Mouse (Mus musculus) E14TG2a.4 (cell line): Measurements from ENCODE around the gene Rpl35a.
A peak's percentile ranks its signal among the peaks of the same experiment; 100 is the strongest.

Experiments used
- H3K27me3 ChIP-seq: 2 replicates; pipeline ENCODE4 v1.6.1; 2014; ENCODE audit warnings: low read length, control low read depth; ENCODE audit not compliant: insufficient read depth
- H3K36me3 ChIP-seq: 2 replicates; pipeline ENCODE4 v1.6.1; 2014; ENCODE audit warnings: low read length, control low read depth; ENCODE audit not compliant: insufficient read depth
- H3K4me1 ChIP-seq: replicated peaks from 2 replicates; pipeline ENCODE4 v1.6.1; 2014; ENCODE audit warnings: low read depth, low read length, control low read depth
- H3K4me3 ChIP-seq: replicated peaks from 2 replicates; pipeline ENCODE4 v1.5.1; 2014; ENCODE audit warnings: mild to moderate bottlenecking, low read length
- H3K9me3 ChIP-seq: 2 replicates; pipeline ENCODE4 v1.6.1; 2014; ENCODE audit warnings: low read length, control low read depth
- CTCF ChIP-seq: conservative IDR thresholded peaks from 2 replicates; pipeline ENCODE4 v1.5.1; 2014; ENCODE audit warnings: low read length
- NANOG ChIP-seq: IDR thresholded peaks from 2 replicates; pipeline ENCODE4 v1.6.1; 2014; ENCODE audit warnings: borderline replicate concordance, low read length, mixed read lengths
- POU5F1 ChIP-seq: IDR thresholded peaks from 2 replicates; pipeline ENCODE4 v1.6.1; 2014; ENCODE audit warnings: low read length, borderline replicate concordance

Rpl35a gene

GRCm38 (mm10) chr16:33017677-33018349, 38.4 kb upstream of the Rpl35a start:
- TF ChIP-seq NANOG = no peak
- TF ChIP-seq POU5F1 = no peak
- TF ChIP-seq CTCF = no peak
- Histone ChIP-seq H3K36me3 (peaks cover 53% of the 10 kb centered on the region), H3K4me3 (no peak overlapping the region), H3K9me3 (no peaks in the 10 kb centered on the region), H3K27me3 (no peaks in the 10 kb centered on the region), H3K4me1 (peaks cover 43% of the 10 kb centered on the region)

GRCm38 (mm10) chr16:33019117-33019770, 37.0 kb upstream of the Rpl35a start:
- H3K36me3 ChIP-seq = peaks cover 40% of the 10 kb centered on the region
- H3K9me3 ChIP-seq = no peaks in the 10 kb centered on the region
- TF ChIP-seq CTCF (no peak), POU5F1 (no peak), NANOG (no peak)
- peaks cover 39% of the 10 kb centered on the region for H3K4me1 ChIP-seq
- no peaks in the 10 kb centered on the region for H3K27me3 ChIP-seq
- peak overlapping the region; percentile 49 for H3K4me3 ChIP-seq

GRCm38 (mm10) chr16:33021381-33021780, 34.9 kb upstream of the Rpl35a start:
- H3K9me3 ChIP-seq = no peaks in the 10 kb centered on the region
- H3K27me3 ChIP-seq = no peaks in the 10 kb centered on the region
- no peak overlapping the region for H3K4me3 ChIP-seq
- peaks cover 30% of the 10 kb centered on the region for H3K36me3 ChIP-seq
- H3K4me1 ChIP-seq = peaks cover 39% of the 10 kb centered on the region
- no peak for TF ChIP-seq POU5F1

- H3K4me3 ChIP-seq = no peak overlapping the region
- TF ChIP-seq POU5F1 (no peak), CTCF (peak; percentile 91)
- H3K4me1 ChIP-seq = peaks cover 29% of the 10 kb centered on the region
- H3K36me3 ChIP-seq = peaks cover 17% of the 10 kb centered on the region
- H3K9me3 ChIP-seq = no peaks in the 10 kb centered on the region
- H3K27me3 ChIP-seq = no peaks in the 10 kb centered on the region
Observed at GRCm38 (mm10) chr16:33023750-33024149, 32.5 kb upstream of the Rpl35a start.

GRCm38 (mm10) chr16:33024456-33025104, 31.7 kb upstream of the Rpl35a start:
- H3K36me3 ChIP-seq = peaks cover 25% of the 10 kb centered on the region
- TF ChIP-seq NANOG (no peak), POU5F1 (no peak), CTCF (no peak)
- H3K27me3 ChIP-seq = no peaks in the 10 kb centered on the region
- no peaks in the 10 kb centered on the region for H3K9me3 ChIP-seq
- H3K4me1 ChIP-seq = peaks cover 22% of the 10 kb centered on the region
- H3K4me3 ChIP-seq = no peak overlapping the region

GRCm38 (mm10) chr16:33026357-33026756, 29.9 kb upstream of the Rpl35a start:
- no peaks in the 10 kb centered on the region for H3K9me3 ChIP-seq
- H3K4me3 ChIP-seq = no peak overlapping the region
- no peaks in the 10 kb centered on the region for H3K27me3 ChIP-seq
- no peak for TF ChIP-seq NANOG
- TF ChIP-seq CTCF = no peak
- H3K4me1 ChIP-seq = peaks cover 12% of the 10 kb centered on the region
- H3K36me3 ChIP-seq = peaks cover 29% of the 10 kb centered on the region

- no peaks in the 10 kb centered on the region for H3K27me3 ChIP-seq
- H3K4me3 ChIP-seq = no peak overlapping the region
- H3K36me3 ChIP-seq = peaks cover 26% of the 10 kb centered on the region
- no peaks in the 10 kb centered on the region for H3K9me3 ChIP-seq
- TF ChIP-seq CTCF (no peak), POU5F1 (no peak), NANOG (no peak)
- H3K4me1 ChIP-seq = peaks cover 25% of the 10 kb centered on the region
Observed at GRCm38 (mm10) chr16:33036006-33036405, 20.2 kb upstream of the Rpl35a start.

- no peaks in the 10 kb centered on the region for H3K27me3 ChIP-seq
- H3K4me1 ChIP-seq = peaks cover 12% of the 10 kb centered on the region
- peak overlapping the region; percentile 50 for H3K4me3 ChIP-seq
- TF ChIP-seq POU5F1 (no peak), NANOG (no peak), CTCF (no peak)
- no peaks in the 10 kb centered on the region for H3K9me3 ChIP-seq
- peaks cover 27% of the 10 kb centered on the region for H3K36me3 ChIP-seq
Observed at GRCm38 (mm10) chr16:33042682-33043081, 13.6 kb upstream of the Rpl35a start.
